Mouse (Mus musculus): ENCODE data around the gene Kcnk2.

The Kcnk2 gene

GRCm38 (mm10) chr1:189402223-189402943 is at the start of gene Kcnk2:
Gene Kcnk2, minus strand, starts transcription at chr1:189402273.
- peak; percentile 9 for DNase-seq (ENCODE audit: low read depth, low spot score)

GRCm38 (mm10) chr1:189440741-189441140 is 38.7 kb upstream of the Kcnk2 start:
- DNase-seq (ENCODE audit: low read depth, low spot score): no peak

DNA sequence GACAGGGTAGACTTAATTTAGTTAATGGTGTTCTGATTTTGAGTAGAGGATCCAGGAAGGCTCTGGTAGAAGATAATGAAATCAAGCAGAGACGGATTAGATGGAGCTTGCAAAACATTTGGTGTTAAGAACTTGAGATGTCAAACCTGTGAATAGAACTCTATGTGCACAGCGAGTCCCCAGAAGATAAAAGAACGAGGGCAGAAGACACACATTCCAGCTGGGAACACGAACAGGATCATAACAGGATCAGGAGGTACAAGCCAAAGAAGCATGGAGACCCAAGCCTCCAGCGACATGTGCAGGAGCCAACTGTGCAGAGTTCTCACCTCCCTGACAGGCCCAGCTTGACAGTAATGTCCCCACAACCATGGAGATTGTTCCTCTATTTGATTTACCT is 35.1 kb upstream of the Kcnk2 start:
- DNase-seq (ENCODE audit: low read depth, low spot score): no peak

DNA sequence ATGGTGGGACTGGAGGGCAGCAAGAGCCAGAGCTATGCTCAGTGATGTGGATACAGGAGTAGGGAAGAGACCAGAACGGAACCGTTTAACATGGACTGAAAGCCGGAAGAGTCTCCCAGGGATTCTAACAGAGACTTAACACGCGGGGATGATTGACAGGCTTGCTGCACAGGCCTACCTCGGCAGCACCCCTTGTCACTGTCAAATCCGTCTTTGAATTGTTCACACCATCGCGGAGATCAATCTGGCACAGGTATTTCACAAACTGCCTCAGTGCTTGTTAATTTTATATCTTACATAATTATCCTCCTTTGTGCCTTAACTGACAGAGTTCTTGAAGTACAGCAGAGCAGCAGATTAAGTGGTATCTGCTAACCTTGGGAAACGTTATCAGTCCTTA is 33.4 kb upstream of the Kcnk2 start:
- DNase-seq (ENCODE audit: low read depth, low spot score): no peak

GRCm38 (mm10) chr1:189431479-189431878 is 29.4 kb upstream of the Kcnk2 start:
- no peak for DNase-seq (ENCODE audit: low read depth, low spot score)

DNA sequence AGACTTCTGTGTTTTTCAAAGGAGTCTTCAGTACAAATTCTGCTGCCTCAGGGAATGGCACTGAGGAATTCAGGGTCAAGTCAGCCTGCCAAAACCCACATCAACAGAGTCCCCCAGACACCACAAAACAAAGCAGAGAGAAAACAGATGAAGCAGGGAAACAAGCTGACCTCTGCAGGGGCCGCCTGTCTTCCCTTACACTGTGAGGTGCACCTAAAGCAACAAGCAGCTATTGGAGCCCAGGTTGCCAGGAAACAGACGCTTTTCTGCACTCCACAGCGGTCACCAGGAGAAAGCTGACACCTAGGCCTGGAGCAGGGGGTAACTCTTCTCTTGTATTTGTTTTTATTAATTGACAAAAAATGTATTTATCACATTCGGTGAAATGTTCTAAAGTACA is 28.5 kb upstream of the Kcnk2 start:
- DNase-seq (ENCODE audit: low read depth, low spot score): peak; percentile 65

DNA sequence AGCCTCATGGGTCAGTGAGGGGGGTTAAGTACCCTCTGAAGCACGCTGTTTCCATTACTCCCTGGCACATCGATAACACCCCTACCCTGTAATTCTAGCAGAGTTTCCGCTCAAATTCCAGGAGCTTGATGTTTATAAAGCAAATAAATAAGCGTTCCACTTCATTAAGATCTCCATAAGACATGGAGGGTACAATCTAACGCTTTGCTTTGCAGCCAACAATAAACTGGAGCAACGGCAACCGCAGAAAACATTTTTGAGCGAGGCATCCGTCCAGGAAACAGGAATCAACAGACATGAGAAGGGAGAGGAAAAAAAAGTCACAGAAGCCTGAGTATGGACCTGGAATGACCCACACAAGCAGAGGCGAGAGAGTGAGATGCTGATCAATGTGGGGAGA is 27.5 kb upstream of the Kcnk2 start:
- peak; percentile 30 for DNase-seq (ENCODE audit: low read depth, low spot score)

- no peak for DNase-seq (ENCODE audit: low read depth, low spot score)
These were observed 24.2 kb upstream of the Kcnk2 start for GRCm38 (mm10) chr1:189426252-189426651.

GRCm38 (mm10) chr1:189419914-189420313 is 17.8 kb upstream of the Kcnk2 start:
- DNase-seq (ENCODE audit: low read depth, low spot score): no peak

DNA sequence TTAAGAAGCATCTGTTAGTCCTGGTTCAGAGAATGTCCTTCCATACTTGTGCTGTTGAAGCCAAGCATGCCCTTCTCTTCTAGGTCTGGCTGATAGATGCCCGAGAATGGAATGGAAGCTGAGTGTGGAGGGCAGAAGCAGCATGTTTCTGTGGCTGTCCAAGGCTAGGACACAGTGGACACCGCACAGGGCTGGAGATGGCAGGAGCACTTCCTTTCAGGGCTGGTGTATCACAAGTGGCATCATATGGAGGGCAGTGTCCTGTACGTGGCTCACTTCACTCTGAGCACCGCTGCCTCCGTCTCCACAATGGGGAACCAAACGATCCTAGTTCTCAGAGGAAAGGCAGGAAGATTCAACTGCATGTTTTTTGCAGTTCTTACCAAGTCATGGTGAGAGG is 7.8 kb upstream of the Kcnk2 start:
- DNase-seq (ENCODE audit: low read depth, low spot score): no peak

DNA sequence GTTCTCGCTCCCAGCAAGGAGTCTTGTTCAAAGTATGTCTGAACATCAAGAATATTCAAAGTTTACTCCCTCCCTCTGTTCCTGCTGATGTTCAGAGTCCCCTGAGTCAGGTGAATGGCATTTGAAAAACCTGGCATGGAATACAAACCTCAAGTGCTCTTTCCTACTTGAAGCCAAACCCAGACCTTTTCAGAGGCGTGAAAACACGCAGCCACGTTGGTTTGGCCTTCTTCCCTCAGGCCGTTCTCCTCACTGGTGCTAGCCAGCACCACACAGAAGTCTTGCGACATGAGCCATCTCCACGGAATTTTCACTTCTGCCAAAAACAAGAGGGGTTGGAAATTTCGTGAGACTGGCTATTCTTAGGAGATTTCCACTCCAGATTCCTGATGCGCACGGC is 3.1 kb upstream of the Kcnk2 start:
- no peak for DNase-seq (ENCODE audit: low read depth, low spot score)

DNA sequence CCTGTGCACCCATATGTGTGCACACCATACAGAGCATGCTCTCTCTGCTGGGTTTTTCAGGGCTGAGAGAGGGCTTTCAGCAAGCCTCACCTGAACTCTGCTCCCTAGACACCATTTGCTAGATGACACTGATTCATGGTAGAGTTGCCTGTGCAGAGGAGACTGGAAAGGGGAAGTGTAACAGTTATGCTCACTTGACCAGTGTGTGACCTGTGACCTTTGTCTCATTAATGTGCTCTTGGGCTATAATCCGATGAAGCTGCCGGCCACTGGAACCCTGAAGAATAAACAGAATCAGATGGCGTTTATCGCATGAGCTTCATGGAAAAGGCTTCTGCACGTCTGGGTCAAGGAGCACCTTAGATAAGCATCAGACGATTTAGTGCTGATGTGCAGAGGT is 1.5 kb upstream of the Kcnk2 start:
- DNase-seq (ENCODE audit: low read depth, low spot score): peak; percentile 16

- DNase-seq (ENCODE audit: low read depth, low spot score): peak; percentile 29
These were observed 1.1 kb upstream of the Kcnk2 start for GRCm38 (mm10) chr1:189403139-189403538.

GRCm38 (mm10) chr1:189386848-189387247 is 15.2 kb downstream of the Kcnk2 start:
- no peak for DNase-seq (ENCODE audit: low read depth, low spot score)

DNA sequence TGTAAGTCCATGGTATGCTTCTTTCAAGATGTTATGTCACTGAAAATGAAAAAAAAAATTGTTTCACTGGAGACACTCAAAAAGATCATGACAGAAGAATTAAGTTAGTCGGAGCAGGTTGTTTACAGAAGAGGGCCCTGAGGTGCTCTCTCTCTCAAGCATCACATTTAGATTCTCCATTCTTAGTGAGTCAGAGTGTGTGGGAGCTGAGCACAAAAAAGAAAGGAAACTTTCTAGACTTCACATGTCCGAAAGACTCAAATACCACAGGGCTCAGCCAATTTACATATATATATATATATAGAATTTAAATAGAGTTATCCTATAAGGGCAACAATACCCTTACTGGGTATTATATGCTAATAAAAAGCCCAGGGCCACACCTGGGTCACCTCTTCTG is 15.9 kb downstream of the Kcnk2 start:
- no peak for DNase-seq (ENCODE audit: low read depth, low spot score)

GRCm38 (mm10) chr1:189367722-189368121 is 34.4 kb downstream of the Kcnk2 start:
- DNase-seq (ENCODE audit: low read depth, low spot score): no peak

- no peak for DNase-seq (ENCODE audit: low read depth, low spot score)
These were observed 37.9 kb downstream of the Kcnk2 start for GRCm38 (mm10) chr1:189364188-189364587.

DNA sequence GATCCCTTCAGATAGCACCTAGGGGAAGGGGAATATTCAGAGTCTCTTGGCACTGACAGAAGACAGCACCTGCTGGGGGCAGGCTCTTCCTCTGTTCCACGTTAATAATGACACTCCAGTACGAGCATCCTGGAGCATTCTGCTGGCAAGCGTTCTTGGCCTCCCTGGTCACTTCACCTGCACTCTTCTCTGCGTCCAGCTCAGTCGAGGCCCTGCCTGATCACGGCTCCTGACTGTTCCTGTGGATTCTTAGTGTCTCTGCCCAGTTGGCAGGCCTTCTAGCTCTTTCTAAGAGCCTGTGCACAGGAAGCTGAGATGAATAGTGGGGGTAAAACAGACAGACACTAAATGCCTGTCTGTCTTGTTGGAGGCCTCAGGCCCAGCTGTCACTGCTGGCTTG is 39.5 kb downstream of the Kcnk2 start:
- DNase-seq (ENCODE audit: low read depth, low spot score): no peak

GRCm38 (mm10) chr1:189359699-189360098 is 42.4 kb downstream of the Kcnk2 start:
- DNase-seq (ENCODE audit: low read depth, low spot score): no peak

- no peak for DNase-seq (ENCODE audit: low read depth, low spot score)
These were observed 48.2 kb downstream of the Kcnk2 start for GRCm38 (mm10) chr1:189353887-189354286.

DNA sequence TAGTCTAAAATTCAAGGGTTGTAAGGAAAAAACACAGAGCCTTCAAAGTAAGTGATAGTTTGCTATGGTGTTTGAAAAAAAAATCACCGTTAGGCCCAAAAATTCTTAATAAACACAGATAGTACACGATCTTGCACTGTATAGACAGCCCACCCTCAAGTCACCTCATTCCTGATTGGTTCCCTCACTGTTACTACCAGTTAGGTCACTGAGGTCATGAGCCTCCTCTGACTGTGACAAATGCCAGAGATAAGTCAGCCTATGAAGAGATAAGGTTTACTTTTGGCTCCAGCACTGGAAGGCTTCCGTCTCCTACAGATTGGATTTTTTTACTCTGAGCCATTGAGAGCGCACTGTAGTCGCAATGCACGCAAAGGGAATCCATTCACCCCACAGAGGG is 50.3 kb downstream of the Kcnk2 start:
- no peak for DNase-seq (ENCODE audit: low read depth, low spot score)

DNA sequence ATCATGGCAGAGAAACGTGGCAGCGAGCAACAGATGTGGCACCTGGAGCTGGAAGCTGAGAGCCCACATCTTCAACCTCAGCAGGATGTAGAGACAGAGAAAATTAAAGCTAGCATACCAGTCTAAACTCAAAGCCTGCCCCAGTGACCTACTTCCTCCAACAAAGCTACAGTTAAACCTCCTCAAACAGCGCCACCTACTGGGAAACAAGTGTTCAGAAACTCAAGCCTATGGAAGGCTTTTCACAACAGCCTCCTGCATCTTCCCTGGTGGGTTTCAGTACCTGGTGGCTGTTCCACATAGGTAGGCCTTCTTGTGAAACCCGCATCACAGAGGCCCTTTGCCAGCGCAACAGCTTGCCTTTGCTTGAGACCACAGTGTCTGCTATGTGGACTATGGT is 52.9 kb downstream of the Kcnk2 start:
- no peak for DNase-seq (ENCODE audit: low read depth, low spot score)

DNA sequence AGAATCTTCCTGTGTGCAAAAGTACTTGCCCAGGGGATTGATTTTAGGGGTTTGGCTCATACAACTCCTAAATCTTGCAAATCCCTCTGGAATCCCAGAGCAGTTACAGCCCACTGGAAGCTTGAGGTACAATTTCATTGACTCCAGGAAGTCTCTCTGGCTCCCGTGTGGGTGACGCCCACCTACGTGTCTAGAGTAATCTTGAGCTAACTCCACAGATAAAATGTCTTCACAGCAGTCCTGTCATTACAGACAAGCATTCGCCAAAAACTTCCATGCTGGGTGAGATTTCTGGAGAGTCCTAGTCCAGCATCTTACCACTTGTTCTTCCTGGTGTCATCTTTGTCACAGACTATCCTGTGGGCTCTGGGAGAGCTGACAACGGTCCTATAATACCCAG is 56.9 kb downstream of the Kcnk2 start:
- no peak for DNase-seq (ENCODE audit: low read depth, low spot score)

Measured in mesoderm, embryonic 11.5 days (tissue).